Mouse (Mus musculus) CH12.LX (cell line): ENCODE results near the gene Mme. TPM values are rescaled to one million over a fixed set of nuclear protein-coding genes. Genes with fewer than 3 reads are reported as not detected.

Experiments
- DNase-seq: peaks from one replicate; pipeline ENCODE4 v3.0.0-alpha.2; 2013; ENCODE audit errors: extremely low read depth
- H3K27ac ChIP-seq: 2 replicates; pipeline ENCODE4 v1.5.1; 2012; ENCODE audit warnings: low read depth, mild to moderate bottlenecking, control low read depth, moderate library complexity; ENCODE audit not compliant: insufficient read depth
- H3K27me3 ChIP-seq: replicated peaks from 2 replicates; pipeline ENCODE3; 2012; ENCODE audit warnings: inconsistent platforms
- H3K36me3 ChIP-seq, 2 experiments: replicated peaks in 1 of 2; 2 replicates each; pipeline versions ENCODE3 to v1.6.1; 2012; ENCODE audit warnings: inconsistent platforms in 1 of 2, low read length in 1 of 2, mild to moderate bottlenecking in 1 of 2, mixed read lengths in 1 of 2, moderate library complexity in 1 of 2; ENCODE audit not compliant: control insufficient read depth in 1 of 2, insufficient read depth in 1 of 2
- H3K4me1 ChIP-seq, 2 experiments: 2 replicates each; pipeline ENCODE4 v1.6.1; 2012; ENCODE audit warnings: inconsistent platforms in 1 of 2, moderate library complexity in 1 of 2; ENCODE audit not compliant: insufficient read depth in 2 of 2, control insufficient read depth in 1 of 2
- H3K4me2 ChIP-seq: 2 replicates; pipeline ENCODE4 v1.6.1; 2012; ENCODE audit warnings: low read depth, mild to moderate bottlenecking, control low read depth; ENCODE audit not compliant: poor library complexity, insufficient read depth, severe bottlenecking
- H3K4me3 ChIP-seq, 3 experiments: fragments of 150-350 bp in 1 of 3; sonication (generic) in 1 of 3; replicated peaks in 1 of 3; 2 replicates each; pipeline versions ENCODE3 to v1.5.1; 2011 to 2012; ENCODE audit warnings: low read depth in 2 of 3, low read length in 2 of 3, mild to moderate bottlenecking in 2 of 3, moderate library complexity in 2 of 3, control low read depth in 1 of 3, improper control_type of control experiment in 1 of 3, inconsistent platforms in 1 of 3, mixed read lengths in 1 of 3; ENCODE audit not compliant: poor library complexity in 1 of 3
- H3K79me2 ChIP-seq: replicated peaks from 2 replicates; pipeline ENCODE4 v1.6.1; 2012; ENCODE audit warnings: mild to moderate bottlenecking, moderate library complexity; ENCODE audit not compliant: control insufficient read depth, poor library complexity, insufficient read depth, severe bottlenecking; ENCODE audit errors: extremely low read depth
- H3K9ac ChIP-seq: 2 replicates; pipeline ENCODE4 v1.6.1; 2012; ENCODE audit warnings: low read depth, mild to moderate bottlenecking, control low read depth, moderate library complexity; ENCODE audit not compliant: insufficient read depth
- H3K9me3 ChIP-seq: replicated peaks from 2 replicates; pipeline ENCODE3; 2012; ENCODE audit warnings: low read length, inconsistent platforms, mixed read lengths
- CHD1 ChIP-seq: IDR thresholded peaks from 2 replicates; pipeline ENCODE4 v1.6.1; 2012; ENCODE audit warnings: low read depth, low read length, improper control_type of control experiment, inconsistent platforms
- CHD2 ChIP-seq: IDR thresholded peaks from 2 replicates; pipeline ENCODE4 v1.6.1; 2011; ENCODE audit warnings: low read length, improper control_type of control experiment
- CTCF ChIP-seq, 2 experiments: IDR thresholded peaks in 1 of 2; conservative IDR thresholded peaks in 1 of 2; 2 replicates each; pipeline ENCODE4 v1.5.1; 2011 to 2012; ENCODE audit warnings: low read depth in 2 of 2, low read length in 2 of 2, improper control_type of control experiment in 1 of 2, inconsistent platforms in 1 of 2, mild to moderate bottlenecking in 1 of 2, moderate library complexity in 1 of 2
- E2F4 ChIP-seq: IDR thresholded peaks from 2 replicates; pipeline ENCODE4 v1.6.1; 2011; ENCODE audit warnings: low read depth, low read length, improper control_type of control experiment; ENCODE audit not compliant: insufficient replicate concordance
- ELF1 ChIP-seq: IDR thresholded peaks from 2 replicates; pipeline ENCODE4 v1.6.1; 2014; ENCODE audit warnings: low read depth, mild to moderate bottlenecking, inconsistent platforms, low read length, improper control_type of control experiment
- GABPA ChIP-seq: IDR thresholded peaks from 2 replicates; pipeline ENCODE4 v1.6.1; 2012; ENCODE audit warnings: low read depth, low read length, improper control_type of control experiment, inconsistent platforms; ENCODE audit not compliant: insufficient replicate concordance
- MAFK ChIP-seq: IDR thresholded peaks from 2 replicates; pipeline ENCODE4 v1.6.1; 2011; ENCODE audit warnings: low read length, improper control_type of control experiment; ENCODE audit not compliant: insufficient replicate concordance
- MAZ ChIP-seq: IDR thresholded peaks from 2 replicates; pipeline ENCODE4 v1.6.1; 2012; ENCODE audit warnings: low read depth, mild to moderate bottlenecking, inconsistent platforms, low read length, improper control_type of control experiment, moderate library complexity
- MEF2A ChIP-seq: IDR thresholded peaks from 2 replicates; pipeline ENCODE4 v1.6.1; 2014; ENCODE audit warnings: low read depth, mild to moderate bottlenecking, inconsistent platforms, low read length, improper control_type of control experiment, borderline replicate concordance
- MYC ChIP-seq: IDR thresholded peaks from 2 replicates; pipeline ENCODE4 v1.6.1; 2011; ENCODE audit warnings: low read depth, mild to moderate bottlenecking, improper control_type of control experiment, low read length
- PAX5 ChIP-seq: IDR thresholded peaks from 2 replicates; pipeline ENCODE4 v1.6.1; 2012; ENCODE audit warnings: low read length, inconsistent platforms, mixed read lengths
- RAD21 ChIP-seq: IDR thresholded peaks from 2 replicates; pipeline ENCODE4 v1.6.1; 2011; ENCODE audit warnings: low read depth, mild to moderate bottlenecking, low read length, improper control_type of control experiment, moderate library complexity
- SMC3 ChIP-seq: IDR thresholded peaks from 2 replicates; pipeline ENCODE4 v1.6.1; 2011; ENCODE audit warnings: low read depth, low read length, improper control_type of control experiment
- TBP ChIP-seq: conservative IDR thresholded peaks from 2 replicates; pipeline ENCODE4 v1.6.1; 2011; ENCODE audit warnings: low read depth, low read length, improper control_type of control experiment
- UBTF ChIP-seq: IDR thresholded peaks from 2 replicates; pipeline ENCODE4 v1.6.1; 2012; ENCODE audit warnings: low read depth, mild to moderate bottlenecking, inconsistent platforms, low read length, improper control_type of control experiment, moderate library complexity
- USF2 ChIP-seq: conservative IDR thresholded peaks from 2 replicates; pipeline ENCODE4 v1.6.1; 2011; ENCODE audit warnings: low read depth, low read length, improper control_type of control experiment
- ZC3H11A ChIP-seq: IDR thresholded peaks from 2 replicates; pipeline ENCODE4 v1.6.1; 2012; ENCODE audit warnings: low read depth, mild to moderate bottlenecking, inconsistent platforms, low read length, improper control_type of control experiment
- ZKSCAN1 ChIP-seq: IDR thresholded peaks from 2 replicates; pipeline ENCODE4 v1.6.1; 2012; ENCODE audit warnings: low read depth, inconsistent platforms, low read length, improper control_type of control experiment, borderline replicate concordance
- ZMIZ1 ChIP-seq: IDR thresholded peaks from 2 replicates; pipeline ENCODE4 v1.6.1; 2012; ENCODE audit warnings: low read depth, mild to moderate bottlenecking, inconsistent platforms, low read length, improper control_type of control experiment
- ZNF384 ChIP-seq: IDR thresholded peaks from 2 replicates; pipeline ENCODE4 v1.6.1; 2012; ENCODE audit warnings: low read depth, low read length, improper control_type of control experiment, inconsistent platforms
- dilution Hi-C: fragments of 300-500 bp; cut with MboI; formaldehyde crosslinking; loops from 2 replicates; pipeline ENCODE4 v1.14.3; 2020; ENCODE audit warnings: low sequenced_read_pairs; ENCODE audit not compliant: extremely low pct_unique_long_range_greater_than_20kb, extremely low pct_ligation_motif_present
- in situ Hi-C: fragments of 300-500 bp; cut with MboI; formaldehyde crosslinking; loops from 3 replicates; pipeline ENCODE4 v1.14.3; 2019; ENCODE audit warnings: low sequenced_read_pairs, low pct_ligation_motif_present, low pct_unique_long_range_greater_than_20kb, mixed read lengths
- polyA plus RNA-seq: library from polyadenylated mRNA; unstranded; fragments of >175 nt; gene quantifications from 2 replicates; pipeline ENCODE4 v1.2.1, GENCODE M21; 2012; ENCODE audit warnings: low read depth; ENCODE audit not compliant: insufficient read length
- total RNA-seq, 2 experiments: library from RNA; depleted of rRNA; stranded (reverse); fragments of 300-350 nt in 1 of 2; fragments of >200 nt in 1 of 2; gene quantifications; 2 replicates each; pipeline ENCODE4 v1.2.3; 2012 to 2014

The Mme gene
- total and polyA plus RNA-seq, 3 experiments, result not detected

GRCm38 (mm10) chr3:63340546-63340945 lies 99.2 kb downstream of the Mme start:
- Histone ChIP-seq H3K27ac (no peak overlapping the region), H3K36me3 (no peaks in the 10 kb centered on the region), H3K4me1 (no peaks in the 10 kb centered on the region), H3K4me2 (no peak overlapping the region), H3K9ac (no peak overlapping the region), H3K27me3 (no peaks in the 10 kb centered on the region), H3K4me3 (no peak overlapping the region), H3K9me3 (peaks cover 2% of the 10 kb centered on the region), H3K79me2 (no peaks in the 10 kb centered on the region)
- dilution Hi-C loops (no loop called here), in situ Hi-C loops (no loop called here)
- DNase-seq, result no peak
- no peak for TF ChIP-seq RAD21
- TF ChIP-seq CTCF (conservative IDR thresholded peaks at IDR 0.05 in 1 of 2, IDR thresholded peaks at IDR 0.05 in 1 of 2; ENCODE audit: low read depth in 2 of 2, low read length in 2 of 2), result no peak
- no peak for TF ChIP-seq TBP
- TF ChIP-seq E2F4, result no peak
- TF ChIP-seq ELF1, result no peak
- no peak for TF ChIP-seq MYC
- no peak for TF ChIP-seq SMC3

- in situ Hi-C loops, result no loop called here
- Histone ChIP-seq H3K9me3 (peaks cover 2% of the 10 kb centered on the region), H3K4me1 (no peaks in the 10 kb centered on the region), H3K4me3 (no peak overlapping the region), H3K9ac (no peak overlapping the region), H3K79me2 (no peaks in the 10 kb centered on the region), H3K36me3 (no peaks in the 10 kb centered on the region), H3K4me2 (no peak overlapping the region), H3K27ac (no peak overlapping the region), H3K27me3 (no peaks in the 10 kb centered on the region)
- DNase-seq, result no peak
- TF ChIP-seq ZMIZ1 (no peak), GABPA (no peak), MAZ (no peak), PAX5 (no peak), CTCF (conservative IDR thresholded peaks at IDR 0.05 in 1 of 2, IDR thresholded peaks at IDR 0.05 in 1 of 2; ENCODE audit: low read depth in 2 of 2, low read length in 2 of 2) (no peak), MYC (no peak), RAD21 (no peak), ZKSCAN1 (no peak), SMC3 (no peak), MAFK (no peak), USF2 (no peak), CHD1 (no peak), ZC3H11A (no peak), ZNF384 (no peak), UBTF (no peak), CHD2 (no peak), MEF2A (no peak)
- dilution Hi-C loops, result no loop called here
These were observed 100.1 kb downstream of the Mme start for GRCm38 (mm10) chr3:63341481-63341880.
